9 mouse cellular contexts compared by ENCODE assay signal in the genomic region with DNA sequence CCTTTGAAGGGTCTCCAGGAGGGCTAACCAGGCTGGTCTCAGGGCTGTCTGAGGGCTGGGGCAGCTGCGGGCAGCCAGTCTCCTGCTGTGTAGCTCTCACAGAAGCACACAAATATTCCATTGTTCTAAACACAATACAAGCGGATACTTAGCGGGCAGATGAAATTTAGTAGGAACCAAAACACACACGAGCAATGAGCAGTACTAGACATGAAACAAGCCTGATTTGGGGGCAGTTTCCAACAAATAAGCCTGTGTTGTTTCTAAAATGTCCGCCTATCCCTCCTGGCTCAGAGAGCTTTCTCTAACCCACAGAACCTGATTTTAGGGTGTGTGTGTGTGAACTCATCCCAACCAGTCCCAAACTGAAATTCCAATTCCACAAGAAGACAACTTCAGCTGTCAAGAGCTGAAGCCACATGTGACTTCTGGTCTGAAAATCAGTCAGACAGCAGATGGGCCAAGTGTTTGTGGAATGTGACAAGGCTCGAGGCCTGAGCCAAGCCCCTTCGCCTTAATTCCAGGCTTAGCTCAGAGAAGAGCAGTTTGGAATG. TPM values are rescaled to one million over a fixed set of nuclear protein-coding genes. Genes with fewer than 3 reads are reported as not detected.
DNase-seq lines count a peak whose midpoint lies in the region; ATAC-seq lines count a peak whose summit lies in the region.
"Had no signal": no experiment of that assay in that cellular context is flagged by ENCODE, and none has a peak within 500 bp of the region (broad histone marks: within the 10 kb centered on the region; RNA-seq: fewer than 3 reads in every experiment).

No protein-coding gene starts in this region.

- H3K4me2 ChIP-seq in kidney, embryonic 15.5 days, result no peak overlapping the region
- peak overlapping the region; percentile 26 for H3K4me2 ChIP-seq in embryonic facial prominence, embryonic 13.5 days
- peak overlapping the region; percentile 81 for H3K4me2 ChIP-seq in hindbrain, embryonic 15.5 days
- peak overlapping the region; percentile 57 for H3K4me2 ChIP-seq in neural tube, embryonic 11.5 days (ENCODE audit: low read depth)
- H3K4me2 ChIP-seq: liver, embryonic 13.5 days had no signal

- no peak overlapping the region for H3K9ac ChIP-seq in kidney, embryonic 15.5 days
- peak overlapping the region; percentile 49; the same call in 1 of the 2 replicates for H3K9ac ChIP-seq in embryonic facial prominence, embryonic 13.5 days
- peak overlapping the region; percentile 70 for H3K9ac ChIP-seq in hindbrain, embryonic 15.5 days
- peak overlapping the region; percentile 67 for H3K9ac ChIP-seq in neural tube, embryonic 11.5 days (ENCODE audit: low read length)
- H3K9ac ChIP-seq: liver, embryonic 13.5 days had no signal

- H3K4me1 ChIP-seq in kidney, embryonic 15.5 days, result peaks cover 53% of the 10 kb centered on the region
- peaks cover 65% of the 10 kb centered on the region for H3K4me1 ChIP-seq in embryonic facial prominence, embryonic 13.5 days
- H3K4me1 ChIP-seq in hindbrain, embryonic 15.5 days (replicated peaks), result peaks cover 72% of the 10 kb centered on the region
- peaks cover 53% of the 10 kb centered on the region for H3K4me1 ChIP-seq in neural tube, embryonic 11.5 days (ENCODE audit: control insufficient read depth, insufficient read depth, low read length)

- 0 out of 2 replicates have a peak, but pooled peaks cover 3% of the 10 kb centered on the region for H3K27me3 ChIP-seq in kidney, embryonic 15.5 days
- H3K27me3 ChIP-seq in embryonic facial prominence, embryonic 13.5 days, result no peaks in the 10 kb centered on the region
- H3K27me3 ChIP-seq in hindbrain, embryonic 15.5 days, result no peaks in the 10 kb centered on the region
- no peaks in the 10 kb centered on the region for H3K27me3 ChIP-seq in neural tube, embryonic 11.5 days (ENCODE audit: control insufficient read depth, insufficient read depth, low read length)
- H3K27me3 ChIP-seq: liver, embryonic 13.5 days had no signal

- no peaks in the 10 kb centered on the region for H3K36me3 ChIP-seq in kidney, embryonic 15.5 days
- H3K36me3 ChIP-seq in embryonic facial prominence, embryonic 13.5 days, result no peaks in the 10 kb centered on the region
- H3K36me3 ChIP-seq in hindbrain, embryonic 15.5 days, result no peaks in the 10 kb centered on the region
- H3K36me3 ChIP-seq in neural tube, embryonic 11.5 days (ENCODE audit: control insufficient read depth, insufficient read depth, low read length), result no peaks in the 10 kb centered on the region; the same call in 1 of the 2 replicates
- H3K36me3 ChIP-seq: liver, embryonic 13.5 days had no signal

- DNase-seq in kidney, postnatal 36 days, result no peak
- peak; percentile 70 for DNase-seq in neural tube, embryonic 11.5 days (ENCODE audit: low spot score)
- no peak for DNase-seq in left cerebral cortex, adult 11 months (ENCODE audit: low spot score)
- no peak for DNase-seq in adrenal gland, postnatal 36 days
- no peak for DNase-seq in testis, postnatal 10 days (ENCODE audit: low spot score)
- DNase-seq: liver, embryonic 13.5 days had no signal

- no peak overlapping the region for H3K4me3 ChIP-seq in kidney, embryonic 15.5 days (replicated peaks)
- H3K4me3 ChIP-seq in embryonic facial prominence, embryonic 13.5 days, result no peak overlapping the region
- H3K4me3 ChIP-seq in hindbrain, embryonic 15.5 days, result peak overlapping the region; percentile 43
- peak overlapping the region; percentile 18 for H3K4me3 ChIP-seq in neural tube, embryonic 11.5 days (ENCODE audit: low read depth, low read length)
- H3K4me3 ChIP-seq: liver, embryonic 13.5 days had no signal

- H3K9me3 ChIP-seq in kidney, embryonic 15.5 days (replicated peaks), result no peaks in the 10 kb centered on the region
- no peaks in the 10 kb centered on the region for H3K9me3 ChIP-seq in embryonic facial prominence, embryonic 13.5 days
- H3K9me3 ChIP-seq in hindbrain, embryonic 15.5 days, result no peaks in the 10 kb centered on the region
- no peaks in the 10 kb centered on the region for H3K9me3 ChIP-seq in neural tube, embryonic 11.5 days (ENCODE audit: control insufficient read depth, low read length)
- H3K9me3 ChIP-seq: liver, embryonic 13.5 days had no signal

- WGBS in kidney, embryonic 15.5 days, result 47% methylated on average over 7 of the region's 7 CpGs
- 16% methylated on average over 7 of the region's 7 CpGs for WGBS in embryonic facial prominence, embryonic 13.5 days
- 4% methylated on average over 7 of the region's 7 CpGs for WGBS in hindbrain, embryonic 15.5 days
- WGBS in neural tube, embryonic 11.5 days, result 12% methylated on average over 7 of the region's 7 CpGs

- no peak for ATAC-seq in kidney, embryonic 15.5 days (replicated peaks; ENCODE audit: low FRiP score)
- ATAC-seq in embryonic facial prominence, embryonic 13.5 days (ENCODE audit: insufficient number of reproducible peaks, insufficient read depth, low FRiP score, low TSS enrichment, low read depth), result no peak
- ATAC-seq in hindbrain, embryonic 15.5 days (ENCODE audit: low FRiP score, low read depth), result no peak
- no peak; the same call in 1 of the 2 replicates for ATAC-seq in neural tube, embryonic 11.5 days (ENCODE audit: insufficient read depth, low FRiP score, low TSS enrichment)

- peak overlapping the region; percentile 90 for H3K27ac ChIP-seq in kidney, embryonic 15.5 days
- peak overlapping the region; percentile 92 for H3K27ac ChIP-seq in embryonic facial prominence, embryonic 13.5 days
- peak overlapping the region; percentile 96 for H3K27ac ChIP-seq in hindbrain, embryonic 15.5 days (replicated peaks)
- H3K27ac ChIP-seq in neural tube, embryonic 11.5 days (ENCODE audit: low read depth, low read length), result peak overlapping the region; percentile 89
- H3K27ac ChIP-seq: liver, embryonic 13.5 days had no signal

RNA-seq across cellular contexts. Expression of a gene that starts 33.7 kb away (rescaled TPM):
- polyA plus RNA-seq in kidney, embryonic 15.5 days (2015; fragmentation: Nextera tagmentation; extraction: Ambion mirVana), result 854 and 1,029 TPM in 2 replicates
- 1,291 and 1,480 TPM in 2 replicates for polyA plus RNA-seq in embryonic facial prominence, embryonic 13.5 days (2015; fragmentation: Nextera tagmentation; extraction: Ambion mirVana)
- polyA plus RNA-seq in hindbrain, embryonic 15.5 days (2015; fragmentation: Nextera tagmentation; extraction: Ambion mirVana), result 14,750 and 15,534 TPM in 2 replicates
- 8,277 and 8,733 TPM in 2 replicates for polyA plus RNA-seq in neural tube, embryonic 11.5 days (2014; fragmentation: Nextera tagmentation; extraction: Ambion mirVana)
- 100 to 1,000 TPM in 1 of 2 experiments, 10 to 100 TPM in 1; 87.9 to 123 TPM for total RNA-seq in adrenal gland, postnatal 36 days (2021)

RNA-seq across cellular contexts. Expression of a gene that starts 33.8 kb away (rescaled TPM):
- not detected in 2 replicates for polyA plus RNA-seq in kidney, embryonic 15.5 days (2015; fragmentation: Nextera tagmentation; extraction: Ambion mirVana)
- polyA plus RNA-seq in embryonic facial prominence, embryonic 13.5 days (2015; fragmentation: Nextera tagmentation; extraction: Ambion mirVana), result not detected in 2 replicates
- not detected in 2 replicates for polyA plus RNA-seq in hindbrain, embryonic 15.5 days (2015; fragmentation: Nextera tagmentation; extraction: Ambion mirVana)
- not detected in 2 replicates for polyA plus RNA-seq in neural tube, embryonic 11.5 days (2014; fragmentation: Nextera tagmentation; extraction: Ambion mirVana)
- total RNA-seq in adrenal gland, postnatal 36 days (2021), result not detected
- polyA plus RNA-seq: liver, embryonic 13.5 days had no signal

RNA-seq across cellular contexts. Expression of a gene that starts 42.5 kb away (rescaled TPM):
- polyA plus RNA-seq in kidney, embryonic 15.5 days (2015; fragmentation: Nextera tagmentation; extraction: Ambion mirVana), result 180 and 185 TPM in 2 replicates
- 109 and 124 TPM in 2 replicates for polyA plus RNA-seq in embryonic facial prominence, embryonic 13.5 days (2015; fragmentation: Nextera tagmentation; extraction: Ambion mirVana)
- 22.5 and 25.3 TPM in 2 replicates for polyA plus RNA-seq in hindbrain, embryonic 15.5 days (2015; fragmentation: Nextera tagmentation; extraction: Ambion mirVana)
- 109 and 112 TPM in 2 replicates for polyA plus RNA-seq in neural tube, embryonic 11.5 days (2014; fragmentation: Nextera tagmentation; extraction: Ambion mirVana)
- 100 to 1,000 TPM; 272 to 276 TPM for total RNA-seq in adrenal gland, postnatal 36 days (2021)

RNA-seq across cellular contexts. Expression of a gene that starts 52.8 kb away (rescaled TPM):
- polyA plus RNA-seq in kidney, embryonic 15.5 days (2015; fragmentation: Nextera tagmentation; extraction: Ambion mirVana), result 1,698 and 1,797 TPM in 2 replicates
- polyA plus RNA-seq in embryonic facial prominence, embryonic 13.5 days (2015; fragmentation: Nextera tagmentation; extraction: Ambion mirVana), result 1,422 and 1,651 TPM in 2 replicates
- 1,411 and 1,419 TPM in 2 replicates for polyA plus RNA-seq in hindbrain, embryonic 15.5 days (2015; fragmentation: Nextera tagmentation; extraction: Ambion mirVana)
- 1,967 and 2,051 TPM in 2 replicates for polyA plus RNA-seq in neural tube, embryonic 11.5 days (2014; fragmentation: Nextera tagmentation; extraction: Ambion mirVana)
- 100 to 1,000 TPM; 252 to 276 TPM for total RNA-seq in adrenal gland, postnatal 36 days (2021)

Comparison
In these comparisons a context has a peak if more than half of its experiments do, and no peak if none do; other contexts are left out.
1. H3K4me3 ChIP-seq: peak in hindbrain, embryonic 15.5 days (single experiment) and neural tube, embryonic 11.5 days (single experiment); none in kidney, embryonic 15.5 days (single experiment) and embryonic facial prominence, embryonic 13.5 days (single experiment).
2. Peak in every context shown above with its lines, with median percentiles within 50 percentile points of each other: H3K27ac ChIP-seq.